Mouse (Mus musculus) ES-Bruce4 (cell line): ENCODE measurements around the gene Tpk1.

Experiments
- CTCF ChIP-seq: IDR thresholded peaks from one replicate; pipeline ENCODE4 v1.8.1; 2011; ENCODE audit warnings: low read depth, low read length
- POLR2A ChIP-seq: IDR thresholded peaks from one replicate; pipeline ENCODE4 v1.8.1; 2011; ENCODE audit warnings: low read length; ENCODE audit not compliant: insufficient read depth

DNA sequence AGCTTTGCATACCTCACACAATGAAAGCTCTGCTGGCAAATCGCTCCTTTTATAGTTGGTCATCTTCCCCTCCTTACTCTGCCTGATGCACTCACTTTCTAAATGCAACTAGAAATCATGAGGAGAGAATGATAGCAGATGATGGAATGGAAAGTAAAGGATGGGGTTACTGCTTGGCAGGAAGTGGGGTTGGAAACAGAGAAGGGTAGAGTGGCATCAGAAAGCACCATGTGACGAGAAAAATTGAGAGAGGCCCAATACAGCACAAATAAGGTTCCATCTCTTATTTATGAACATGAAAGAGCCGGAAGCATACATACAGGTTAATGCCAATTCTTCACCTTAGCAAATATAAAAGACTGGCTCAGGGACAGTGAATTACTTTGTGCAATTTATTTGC is 133.3 kb downstream of the Tpk1 start:
- TF ChIP-seq CTCF (no peak), POLR2A (no peak)
